Mouse (Mus musculus): ENCODE results near the gene Ube2u. TPM values are rescaled to one million over a fixed set of nuclear protein-coding genes. Genes with fewer than 3 reads are reported as not detected.
A peak's percentile ranks its signal among the peaks of the same experiment; 100 is the strongest.
"Not testable (repeated sequence)": the region's sequence is repeated elsewhere in the genome, so short reads cannot be mapped to it uniquely, and the experiment has no call there.

Ube2u gene
- not detected for total RNA-seq (2021)
- long read RNA-seq, experiment 1, result 0 reads
- long read RNA-seq, experiment 2, result 0 reads

DNA sequence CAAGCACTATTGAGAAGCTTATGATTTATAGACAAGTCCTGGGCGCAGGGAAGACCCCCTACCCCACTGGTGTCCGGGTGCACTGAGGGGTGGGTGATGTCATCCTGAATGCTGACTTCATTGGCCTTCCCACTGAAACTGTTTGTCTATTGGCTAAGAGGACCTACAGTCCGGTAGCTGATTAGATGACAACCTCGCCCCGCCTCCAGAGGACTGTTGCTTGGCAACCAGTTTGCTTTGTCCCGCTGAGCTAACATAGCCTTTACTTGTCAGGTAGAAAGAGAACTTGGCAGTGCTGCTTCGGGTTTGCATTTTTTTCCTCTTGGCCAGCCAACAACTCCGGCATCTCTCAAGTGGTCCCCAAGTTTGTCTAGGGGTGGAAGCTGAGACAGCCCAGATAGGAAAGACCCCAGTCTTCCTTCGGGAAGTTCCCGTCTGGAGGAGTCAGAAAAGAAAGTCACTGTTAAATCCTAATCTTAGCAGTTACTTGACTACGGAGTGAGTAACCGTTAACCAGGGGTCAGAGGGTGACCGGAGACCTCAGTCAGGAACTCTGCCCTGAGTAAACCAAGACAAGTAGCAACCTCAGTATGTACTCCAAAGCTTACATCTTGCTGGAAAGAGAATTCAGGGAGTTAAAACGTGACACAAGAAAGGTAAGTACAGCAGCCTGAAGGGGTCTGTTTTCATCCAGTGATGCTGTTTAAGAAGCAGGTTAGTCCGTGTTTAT lies at the start of gene Ube2u:
Ube2u (plus strand) TSS at position 258 of the 730 bp plus-strand sequence.
- peak in 1 of 2 experiments; percentile 17 for DNase-seq (ENCODE audit: low spot score in 2 of 2)

- no peak for DNase-seq (ENCODE audit: low spot score in 2 of 2)
These were observed 49.2 kb upstream of the Ube2u start for GRCm38 (mm10) chr4:100429371-100429900.

- DNase-seq (ENCODE audit: low spot score in 2 of 2), result no peak
These were observed 43.1 kb upstream of the Ube2u start for GRCm38 (mm10) chr4:100435281-100436168.

- no peak for DNase-seq (ENCODE audit: low spot score in 2 of 2)
These were observed 42.5 kb upstream of the Ube2u start for GRCm38 (mm10) chr4:100436169-100436547.

DNA sequence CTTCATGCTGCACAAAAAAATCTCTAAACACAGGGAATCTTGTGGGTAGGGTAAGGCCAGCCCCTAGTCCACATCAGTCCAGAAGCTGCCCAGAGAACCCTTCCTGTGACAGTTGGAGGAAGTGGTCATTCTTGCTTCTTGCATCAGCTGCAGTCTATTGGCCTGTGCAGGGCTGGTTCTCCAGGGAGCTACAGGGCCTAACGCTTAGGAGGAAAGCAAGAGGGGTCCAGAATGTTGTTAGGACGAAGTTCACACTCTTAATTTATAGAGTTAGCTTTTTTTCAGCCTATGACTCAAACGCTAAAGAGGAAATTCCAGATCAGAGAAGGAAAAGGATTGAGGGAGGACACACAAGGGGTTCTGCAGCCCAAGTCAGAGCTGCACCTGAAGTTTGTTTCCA lies 31.8 kb upstream of the Ube2u start:
- DNase-seq (ENCODE audit: low spot score in 2 of 2), result no peak

- DNase-seq (ENCODE audit: low spot score in 2 of 2), result peak in 1 of 2 experiments; percentile 19
These were observed 16.0 kb upstream of the Ube2u start for GRCm38 (mm10) chr4:100462493-100463120.

- no peak for DNase-seq (ENCODE audit: low spot score in 2 of 2)
These were observed 9.8 kb downstream of the Ube2u start for GRCm38 (mm10) chr4:100488447-100488846.

DNA sequence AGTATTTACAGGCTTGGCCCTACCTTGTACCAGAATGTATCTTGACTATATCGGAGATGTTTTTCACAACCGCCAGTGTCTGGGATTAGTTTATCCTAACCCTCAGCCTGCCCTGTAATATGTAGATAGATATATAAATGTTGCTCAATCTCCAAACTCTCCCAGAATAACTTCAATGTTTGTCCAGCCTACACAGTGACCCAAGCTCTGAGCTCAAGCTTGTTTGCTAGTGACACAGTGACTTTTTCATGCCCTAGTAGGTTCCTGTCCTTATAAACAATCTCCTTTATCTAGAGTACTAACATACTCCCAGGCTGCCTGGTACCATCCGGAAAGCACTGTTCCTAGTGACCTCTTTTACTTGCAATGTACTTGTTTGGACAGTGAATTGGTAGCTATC lies 16.5 kb downstream of the Ube2u start:
- no peak for DNase-seq (ENCODE audit: low spot score in 2 of 2)

- no peak for DNase-seq (ENCODE audit: low spot score in 2 of 2)
These were observed 17.9 kb downstream of the Ube2u start for GRCm38 (mm10) chr4:100496521-100496920.

DNA sequence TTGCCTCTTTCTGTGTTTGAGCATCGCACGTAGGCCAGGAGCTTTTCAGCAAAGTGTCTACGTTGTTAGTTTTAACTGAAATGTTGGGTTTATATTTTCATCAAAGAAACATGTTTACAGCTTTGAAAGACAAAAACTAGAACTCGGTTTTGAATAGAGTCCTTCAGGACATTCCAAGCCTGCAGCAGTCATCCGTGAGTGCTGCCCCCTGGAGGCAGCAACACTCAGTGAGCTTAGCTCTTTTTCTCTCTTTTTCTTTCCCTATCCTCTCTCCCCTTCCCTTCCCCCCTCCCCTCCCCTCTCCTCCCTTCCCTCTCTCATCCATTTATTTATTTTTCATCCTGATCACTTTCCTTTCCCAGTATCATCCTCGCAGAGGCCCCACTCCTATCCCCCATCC lies 19.5 kb downstream of the Ube2u start:
- DNase-seq (ENCODE audit: low spot score in 2 of 2), result no peak

DNA sequence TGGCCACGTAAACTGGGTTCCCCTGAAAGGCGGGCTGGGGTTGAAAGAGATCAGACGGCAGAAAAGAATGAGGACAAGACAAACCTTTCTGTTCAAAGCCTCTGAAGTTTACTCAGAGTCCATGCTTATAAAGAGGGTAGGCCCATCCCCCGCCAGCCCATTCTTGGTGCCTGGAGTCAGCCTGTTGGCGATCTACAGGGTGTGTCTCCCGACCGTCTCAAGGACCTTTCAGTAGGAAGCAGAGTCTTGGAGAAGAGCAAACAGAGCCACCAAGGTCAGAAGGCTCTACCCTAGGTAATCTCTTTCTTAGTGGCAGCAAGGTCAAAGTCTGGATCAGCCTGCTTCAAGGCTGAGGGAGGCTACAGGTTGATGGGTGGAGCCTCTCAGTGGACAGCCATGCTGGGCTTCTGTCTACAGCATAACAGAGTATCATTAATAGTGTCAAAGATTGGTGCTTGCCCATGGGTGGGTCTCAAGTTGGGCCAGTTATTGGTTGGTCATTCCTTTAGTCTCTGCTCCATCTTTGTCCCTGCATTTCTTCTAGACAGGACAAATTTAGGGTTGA lies 20.5 kb downstream of the Ube2u start:
- not testable (repeated sequence) for DNase-seq (ENCODE audit: low spot score in 2 of 2)

DNA sequence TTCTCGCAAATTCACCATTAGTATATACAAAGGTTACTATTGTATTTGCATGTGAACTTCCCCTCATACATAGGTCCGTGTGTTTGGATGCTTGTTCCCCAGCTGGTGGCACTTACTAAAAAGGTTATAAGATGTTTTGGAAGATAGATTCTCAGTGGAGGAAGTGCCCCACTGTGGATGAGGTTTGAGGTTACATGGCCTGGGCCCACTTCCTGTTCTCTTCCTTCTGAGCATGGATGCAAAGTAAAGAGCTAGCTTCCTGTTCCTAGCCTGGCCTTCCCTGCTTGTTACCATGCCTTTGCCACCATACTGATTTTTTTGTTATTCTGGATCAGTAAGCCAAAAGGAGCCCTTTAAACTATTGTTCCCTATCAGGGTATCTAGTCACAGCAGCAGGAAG lies 24.7 kb downstream of the Ube2u start:
- no peak for DNase-seq (ENCODE audit: low spot score in 2 of 2)

- no peak for DNase-seq (ENCODE audit: low spot score in 2 of 2)
These were observed 39.0 kb downstream of the Ube2u start for GRCm38 (mm10) chr4:100517646-100518045.

DNA sequence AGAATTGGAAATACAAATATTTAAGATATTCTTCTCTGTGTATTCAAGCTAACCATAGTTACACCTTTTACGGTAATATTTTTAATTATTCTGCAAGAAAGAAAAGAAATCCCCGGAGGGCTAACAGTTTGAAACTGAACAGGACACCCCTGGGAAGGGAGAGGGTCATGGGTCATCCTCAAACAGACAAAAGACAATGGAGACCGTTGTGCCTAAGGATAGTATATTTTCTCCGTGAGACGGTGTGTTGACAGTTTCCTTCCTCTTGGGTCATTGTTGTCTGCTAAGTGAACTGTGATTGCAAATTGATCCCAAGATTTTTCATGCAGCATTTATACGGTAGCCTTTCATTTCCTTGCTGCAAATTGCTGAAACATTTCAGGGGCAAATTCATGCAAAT lies 43.9 kb downstream of the Ube2u start:
- no peak for DNase-seq (ENCODE audit: low spot score in 2 of 2)

GRCm38 (mm10) chr4:100524741-100525140 lies 46.1 kb downstream of the Ube2u start:
- DNase-seq (ENCODE audit: low spot score in 2 of 2), result no peak

GRCm38 (mm10) chr4:100526296-100526695 lies 47.6 kb downstream of the Ube2u start:
- DNase-seq (ENCODE audit: low spot score in 2 of 2), result peak in 1 of 2 experiments; percentile 26

- no peak for DNase-seq (ENCODE audit: low spot score in 2 of 2)
These were observed 48.4 kb downstream of the Ube2u start for GRCm38 (mm10) chr4:100527086-100527485.

DNA sequence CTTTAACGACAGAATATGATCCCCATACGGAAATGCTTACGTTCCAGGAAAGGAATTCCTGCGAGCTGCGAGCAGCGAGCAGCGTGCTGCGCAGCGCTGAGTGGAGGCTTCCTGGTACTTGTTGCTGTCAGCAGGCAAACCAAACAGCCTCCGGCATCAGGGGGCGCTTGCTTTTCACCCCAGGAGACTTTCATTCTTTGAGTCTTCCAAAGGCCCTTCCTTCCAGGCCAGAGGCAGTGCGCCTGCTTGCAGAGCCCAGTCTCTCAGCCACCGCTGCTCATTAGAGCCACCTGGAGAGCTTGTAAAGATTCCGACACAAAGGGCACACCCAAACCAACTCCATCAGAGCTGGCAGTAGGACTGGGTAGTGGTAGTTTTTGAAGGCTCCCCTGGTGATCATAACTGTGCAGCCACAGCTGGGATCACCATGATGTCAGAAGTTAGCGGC lies 48.9 kb downstream of the Ube2u start:
- DNase-seq (ENCODE audit: low spot score in 2 of 2), result peak in 1 of 2 experiments; percentile 33

GRCm38 (mm10) chr4:100533607-100534006 lies 55.0 kb downstream of the Ube2u start:
- no peak for DNase-seq (ENCODE audit: low spot score in 2 of 2)

GRCm38 (mm10) chr4:100534946-100535345 lies 56.3 kb downstream of the Ube2u start:
- DNase-seq (ENCODE audit: low spot score in 2 of 2), result no peak

DNA sequence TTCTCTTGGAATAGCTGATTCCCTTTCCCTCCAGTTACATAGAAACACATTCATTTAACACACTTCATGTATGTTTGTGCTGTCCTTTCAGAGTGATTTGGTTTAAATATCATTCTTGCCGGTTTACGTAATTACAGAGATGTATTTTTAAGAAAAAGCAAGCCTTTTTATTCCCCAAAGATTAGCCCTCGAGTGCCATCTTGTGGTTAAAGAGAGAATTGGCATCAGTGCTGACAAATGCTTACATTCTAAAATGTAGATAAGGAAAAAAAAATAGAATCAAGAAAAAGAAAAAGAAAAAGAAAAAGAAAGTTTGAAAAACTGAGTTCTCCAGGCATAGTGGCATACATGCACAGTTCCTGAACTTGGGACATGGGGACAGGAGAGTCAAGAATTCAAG lies 59.2 kb downstream of the Ube2u start:
- no peak for DNase-seq (ENCODE audit: low spot score in 2 of 2)

Measured in gastrocnemius, postnatal 4 days (tissue).